Mouse (Mus musculus) midbrain, embryonic 16.5 days (tissue): ENCODE results near the gene Meis3. TPM values are rescaled to one million over a fixed set of nuclear protein-coding genes. Genes with fewer than 3 reads are reported as not detected.
A peak's percentile ranks its signal among the peaks of the same experiment; 100 is the strongest.

ENCODE experiments used
- ATAC-seq: fragments of 200-750 bp; cut with Nextera tagmentation; 2 replicates; pipeline ENCODE4 v1.8.0; 2017; ENCODE audit warnings: moderate TSS enrichment
- H3K27ac ChIP-seq: fragments of 300-500 bp; sonication (generic); 2 replicates; pipeline ENCODE4 v1.5.1; 2014; ENCODE audit warnings: mild to moderate bottlenecking, low read length, mixed read lengths
- H3K27me3 ChIP-seq: fragments of 300-500 bp; sonication (generic); 2 replicates; pipeline ENCODE4 v1.6.1; 2014; ENCODE audit warnings: low read depth, low read length, mixed read lengths; ENCODE audit not compliant: control insufficient read depth, insufficient read depth
- H3K36me3 ChIP-seq: fragments of 300-500 bp; sonication (generic); 2 replicates; pipeline ENCODE4 v1.6.1; 2014; ENCODE audit warnings: mild to moderate bottlenecking, low read length, moderate library complexity, mixed read lengths; ENCODE audit not compliant: control insufficient read depth, insufficient read depth
- H3K4me1 ChIP-seq: fragments of 300-500 bp; sonication (generic); 2 replicates; pipeline ENCODE4 v1.6.1; 2014; ENCODE audit warnings: mild to moderate bottlenecking, low read length, mixed read lengths; ENCODE audit not compliant: control insufficient read depth, insufficient read depth
- H3K4me2 ChIP-seq: fragments of 300-500 bp; sonication (generic); 2 replicates; pipeline ENCODE4 v1.6.1; 2014; ENCODE audit warnings: mild to moderate bottlenecking, low read length, mixed read lengths
- H3K4me3 ChIP-seq: fragments of 300-500 bp; sonication (generic); 2 replicates; pipeline ENCODE4 v1.5.1; 2014; ENCODE audit warnings: low read depth, mild to moderate bottlenecking, low read length, moderate library complexity, mixed read lengths
- H3K9ac ChIP-seq: fragments of 300-500 bp; sonication (generic); 2 replicates; pipeline ENCODE4 v1.6.1; 2014; ENCODE audit warnings: low read depth, low read length, mixed read lengths
- H3K9me3 ChIP-seq: fragments of 300-500 bp; sonication (generic); replicated peaks from 2 replicates; pipeline ENCODE4 v1.6.1; 2014; ENCODE audit warnings: mild to moderate bottlenecking, low read length, mixed read lengths; ENCODE audit not compliant: control insufficient read depth, poor library complexity, severe bottlenecking
- WGBS: fragments of 180-500 bp; shearing (Covaris S2); extraction: QIAGEN DNeasy Blood & Tissue Kit; methylation state at CpG from one replicate; pipeline ENCODE4 v1.1.7; 2014; 5-methylcytosine and 5-hydroxymethylcytosine counted together
- polyA plus RNA-seq: library from polyadenylated mRNA; unstranded; fragments of >200 nt; fragmentation: Nextera tagmentation; extraction: Ambion mirVana; gene quantifications from 2 replicates; pipeline ENCODE4 v1.2.1, GENCODE M21; 2015

Gene Meis3
- polyA plus RNA-seq, 1 experiment from 2014 or later, result 143 TPM

DNA sequence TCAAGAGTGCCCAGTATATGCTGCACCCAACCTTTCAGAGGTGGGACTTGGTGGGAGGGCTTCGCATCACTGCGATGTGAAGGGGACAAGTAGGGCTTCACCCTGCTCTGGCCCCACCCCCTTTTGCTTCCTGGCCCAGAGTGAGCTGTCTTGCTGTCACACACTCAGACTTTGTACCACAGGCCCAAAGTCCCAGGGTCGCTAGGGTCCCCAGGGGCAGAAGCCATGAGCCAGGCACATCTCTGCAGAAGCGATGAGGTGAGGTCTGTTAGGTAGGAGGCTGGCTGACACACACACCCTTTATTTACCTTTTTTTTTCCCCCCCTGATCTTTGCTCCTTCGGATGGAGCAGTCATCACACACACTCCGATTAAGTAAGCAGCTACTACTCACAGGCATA lies 38.3 kb downstream of the Meis3 start:
- Histone ChIP-seq H3K27ac (no peak overlapping the region), H3K36me3 (peaks cover 51% of the 10 kb centered on the region), H3K9ac (no peak overlapping the region), H3K4me1 (no peaks in the 10 kb centered on the region), H3K4me2 (no peak overlapping the region), H3K9me3 (no peaks in the 10 kb centered on the region), H3K4me3 (no peak overlapping the region), H3K27me3 (no peaks in the 10 kb centered on the region)
- 94% methylated on average over 6 of the region's 6 CpGs for WGBS
- no peak for ATAC-seq

- H3K36me3 ChIP-seq, result peaks cover 56% of the 10 kb centered on the region
- H3K27me3 ChIP-seq, result no peaks in the 10 kb centered on the region
Measured at GRCm38 (mm10) chr7:16213986-16214385, 39.1 kb downstream of the Meis3 start.

DNA sequence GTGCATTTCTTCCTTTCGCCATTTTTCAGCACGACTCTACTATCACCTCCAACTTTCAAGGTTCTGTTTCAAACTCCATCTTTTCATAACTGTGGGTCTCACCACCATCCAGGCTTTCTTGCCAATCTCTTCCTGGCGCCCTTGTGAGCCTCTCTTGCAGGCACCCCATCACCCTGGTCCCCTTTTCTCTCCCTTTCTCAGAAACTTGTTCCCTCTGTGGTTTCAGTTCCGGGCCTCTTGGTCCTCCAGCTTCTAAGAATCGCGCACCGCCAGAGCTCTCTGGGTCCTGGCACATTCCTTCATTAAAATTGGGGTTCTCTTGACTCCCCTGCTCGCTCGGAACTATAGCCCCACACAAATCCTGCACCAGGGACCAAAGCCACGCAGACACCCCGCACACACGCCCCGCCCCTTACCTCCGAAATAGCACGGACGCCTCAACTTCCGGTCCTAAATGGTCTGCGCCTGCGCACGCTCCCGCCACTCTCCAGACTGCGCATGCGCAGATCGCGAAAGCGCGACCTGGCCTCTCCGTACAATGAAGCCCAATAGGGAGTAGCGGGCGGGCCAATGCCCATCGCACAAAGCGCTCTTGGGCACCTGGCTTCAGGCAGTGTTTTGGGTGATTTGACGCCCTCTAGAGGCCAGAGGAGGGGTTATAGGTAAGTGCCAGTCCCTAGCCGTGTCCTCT lies 46.8 kb downstream of the Meis3 start, which contains the start of gene Dhx34:
TSS of gene Dhx34 (minus strand) at position 456 of the 691 bp plus-strand sequence.
- Histone ChIP-seq H3K4me1 (peaks cover 10% of the 10 kb centered on the region), H3K9me3 (no peaks in the 10 kb centered on the region), H3K9ac (peak within 1 kb of the TSS; percentile 67), H3K4me2 (peak within 1 kb of the TSS; percentile 76), H3K27me3 (no peaks in the 10 kb centered on the region), H3K4me3 (peak within 1 kb of the TSS; percentile 60), H3K36me3 (peaks cover 10% of the 10 kb centered on the region), H3K27ac (peak within 1 kb of the TSS; percentile 71)
- peak; percentile 97 for ATAC-seq
- WGBS, result under 1% methylated on average over 34 of the region's 34 CpGs

More at GRCm38 (mm10) chr7:16213986-16214385, 39.1 kb downstream of the Meis3 start:
- ATAC-seq, result no peak
- no peak overlapping the region for H3K4me3 ChIP-seq
- H3K4me1 ChIP-seq, result no peaks in the 10 kb centered on the region
- no peak overlapping the region for H3K9ac ChIP-seq
- H3K4me2 ChIP-seq, result no peak overlapping the region
- H3K27ac ChIP-seq, result no peak overlapping the region
- H3K9me3 ChIP-seq, result no peaks in the 10 kb centered on the region
- WGBS, result 88% methylated on average over 9 of the region's 9 CpGs

DNA sequence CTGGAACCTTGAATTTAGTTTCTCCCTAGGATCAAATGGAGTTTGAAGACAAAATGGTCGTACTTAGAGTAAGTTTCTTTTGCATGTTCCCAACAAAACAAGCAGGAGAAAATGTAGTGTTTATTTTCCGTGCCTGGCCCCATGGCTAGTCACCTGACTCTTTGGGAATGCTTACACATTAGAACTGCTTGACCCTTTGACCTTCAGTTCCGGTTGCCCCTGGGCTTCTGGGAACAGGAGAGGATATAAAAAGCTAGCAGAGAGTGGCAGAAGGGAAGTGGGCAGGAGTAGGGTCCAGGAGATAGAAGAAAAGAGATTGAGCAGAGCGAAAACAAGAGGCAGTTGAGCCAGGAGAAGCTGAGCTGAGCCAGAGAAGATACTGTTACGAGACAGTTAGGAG lies 55.0 kb downstream of the Meis3 start:
- H3K36me3 ChIP-seq, result no peaks in the 10 kb centered on the region
- H3K9ac ChIP-seq, result no peak overlapping the region
- H3K9me3 ChIP-seq, result peaks cover 6% of the 10 kb centered on the region; the same call in 1 of the 2 replicates
- no peak overlapping the region for H3K27ac ChIP-seq
- no peak overlapping the region for H3K4me3 ChIP-seq
- H3K4me2 ChIP-seq, result no peak overlapping the region
- no peaks in the 10 kb centered on the region for H3K27me3 ChIP-seq
- WGBS, result 62% methylated on average over 5 of the region's 5 CpGs
- H3K4me1 ChIP-seq, result no peaks in the 10 kb centered on the region
- ATAC-seq, result no peak

Other genes with a start within 250 kb of the Meis3 start
- gene Nop53, start 229.0 kb upstream of the Meis3 start, polyA plus RNA-seq, result 108 and 110 TPM in 2 replicates
- gene Ehd2, start 207.5 kb upstream of the Meis3 start, polyA plus RNA-seq, result 4.6 and 4.9 TPM in 2 replicates
- gene Bicra, start 127.2 kb upstream of the Meis3 start, polyA plus RNA-seq, result 5.9 and 7.7 TPM in 2 replicates
- 0.14 and 0.15 TPM in 2 replicates for gene Zfp541, start 113.3 kb upstream of the Meis3 start, polyA plus RNA-seq
- 218 and 245 TPM in 2 replicates for gene Napa, start 76.6 kb upstream of the Meis3 start, polyA plus RNA-seq
- gene Kptn, start 55.2 kb upstream of the Meis3 start, polyA plus RNA-seq, result 50.6 and 53.6 TPM in 2 replicates
- gene Slc8a2, start 45.3 kb upstream of the Meis3 start, polyA plus RNA-seq, result 0.73 and 1.0 TPM in 2 replicates
- 13.6 and 14.3 TPM in 2 replicates for gene Dhx34, start 46.9 kb downstream of the Meis3 start, polyA plus RNA-seq
- gene C5ar2, start 69.1 kb downstream of the Meis3 start, polyA plus RNA-seq, result 0.06 and 0.14 TPM in 2 replicates
- 1.2 and 1.5 TPM in 2 replicates for gene C5ar1, start 84.5 kb downstream of the Meis3 start, polyA plus RNA-seq
- 44.5 and 49.3 TPM in 2 replicates for gene Inafm1, start 98.5 kb downstream of the Meis3 start, polyA plus RNA-seq
- 22.1 and 25.4 TPM in 2 replicates for gene Ccdc9, start 111.7 kb downstream of the Meis3 start, polyA plus RNA-seq
- 30.0 and 31.3 TPM in 2 replicates for gene Bbc3, start 133.3 kb downstream of the Meis3 start, polyA plus RNA-seq
- 239 and 255 TPM in 2 replicates for gene Sae1, start 212.7 kb downstream of the Meis3 start, polyA plus RNA-seq
- 14.2 TPM in 2 replicates for gene Zc3h4, start 225.8 kb downstream of the Meis3 start, polyA plus RNA-seq